Mouse (Mus musculus): ENCODE results near the gene Poc1b.

Gene Poc1b

GRCm38 (mm10) chr10:99115471-99116236 is 8.8 kb downstream of the Poc1b start:
- DNase-seq (ENCODE audit: low read depth, low spot score): no peak

DNA sequence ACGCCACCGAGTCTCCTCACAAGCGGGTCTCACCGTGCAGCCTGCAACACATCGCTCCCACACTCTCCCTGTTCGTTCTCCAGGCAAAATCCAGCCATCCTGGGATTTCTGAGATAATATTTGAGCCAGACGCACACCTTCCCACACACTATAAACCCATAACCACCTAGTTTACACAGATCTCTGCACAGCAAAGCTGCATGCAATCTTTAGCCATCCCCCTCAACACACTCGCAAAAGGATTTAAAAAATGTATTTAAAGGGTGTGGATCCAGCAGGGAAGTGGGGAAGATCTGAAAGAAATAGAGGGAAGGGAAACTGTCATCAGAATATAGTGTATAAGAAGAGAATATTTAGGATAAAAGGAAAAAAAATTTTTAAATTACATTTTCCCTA is 9.4 kb downstream of the Poc1b start:
- DNase-seq (ENCODE audit: low read depth, low spot score): no peak

DNA sequence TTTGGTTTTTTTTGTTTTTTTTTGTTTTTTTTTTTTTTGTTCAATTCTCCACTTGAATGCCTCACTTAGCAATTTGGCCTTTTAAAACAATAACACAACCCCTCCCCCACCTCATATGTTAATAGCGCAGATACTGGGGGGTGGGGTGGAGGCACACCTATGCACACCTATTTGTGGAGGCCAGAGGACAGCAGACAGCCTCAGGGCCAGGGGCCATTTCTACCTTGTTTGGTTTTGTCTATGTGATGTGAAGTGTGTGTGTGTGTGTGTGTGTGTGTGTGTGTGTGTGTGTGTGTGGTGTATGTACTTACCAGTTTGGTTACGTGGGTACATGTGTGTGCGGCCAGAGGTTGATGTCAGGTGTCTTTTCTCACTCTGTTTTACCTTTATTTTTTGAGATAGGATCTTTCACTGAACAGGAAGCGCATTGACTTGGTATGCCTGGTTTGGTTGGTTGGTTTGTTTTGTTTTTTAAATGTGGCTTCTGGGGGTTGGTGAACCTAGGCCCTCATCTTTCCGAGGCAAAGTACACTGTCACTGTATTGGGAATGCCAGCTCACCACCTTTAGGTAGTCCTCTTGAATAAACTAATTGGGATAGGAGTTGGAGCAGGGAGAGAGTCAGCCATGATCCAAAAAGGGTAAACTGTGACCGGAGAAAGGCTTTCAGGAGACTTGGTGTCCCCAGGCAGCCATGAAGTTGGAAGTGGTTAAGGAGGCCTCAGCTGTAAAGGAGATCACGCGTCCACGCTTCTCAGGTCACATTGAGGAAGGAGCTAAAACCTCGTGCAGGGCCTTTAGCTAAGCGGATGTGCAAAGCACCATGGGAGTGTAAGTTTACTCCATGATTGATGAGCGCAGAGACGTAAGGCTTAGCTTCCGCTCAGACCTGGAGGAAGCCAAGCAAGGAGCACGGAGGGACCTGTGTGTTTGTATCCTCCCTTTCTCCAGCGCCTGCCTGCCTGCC is 10.1 kb downstream of the Poc1b start:
- DNase-seq (ENCODE audit: low read depth, low spot score): no peak

GRCm38 (mm10) chr10:99117876-99118275 is 11.0 kb downstream of the Poc1b start:
- no peak for DNase-seq (ENCODE audit: low read depth, low spot score)

DNA sequence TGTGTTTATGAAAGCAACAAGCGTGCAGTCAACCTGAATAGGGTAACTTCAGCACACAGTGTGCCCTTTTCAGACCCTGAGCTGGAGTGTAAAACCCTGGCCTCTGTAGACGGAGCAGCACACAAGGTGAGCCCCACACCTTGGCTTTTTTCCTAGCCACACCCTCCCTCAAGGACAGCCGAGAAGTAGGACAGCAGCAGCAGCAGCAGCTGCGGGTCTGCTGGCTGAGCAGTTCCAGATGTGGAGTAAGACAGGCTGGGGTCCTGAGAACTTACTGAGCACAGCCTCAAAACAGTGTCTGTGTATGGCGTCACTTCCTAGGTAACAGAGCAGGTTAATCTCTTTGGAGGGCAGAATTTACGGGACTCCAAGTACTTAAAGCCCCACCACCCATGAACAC is 11.9 kb downstream of the Poc1b start:
- DNase-seq (ENCODE audit: low read depth, low spot score): no peak

DNA sequence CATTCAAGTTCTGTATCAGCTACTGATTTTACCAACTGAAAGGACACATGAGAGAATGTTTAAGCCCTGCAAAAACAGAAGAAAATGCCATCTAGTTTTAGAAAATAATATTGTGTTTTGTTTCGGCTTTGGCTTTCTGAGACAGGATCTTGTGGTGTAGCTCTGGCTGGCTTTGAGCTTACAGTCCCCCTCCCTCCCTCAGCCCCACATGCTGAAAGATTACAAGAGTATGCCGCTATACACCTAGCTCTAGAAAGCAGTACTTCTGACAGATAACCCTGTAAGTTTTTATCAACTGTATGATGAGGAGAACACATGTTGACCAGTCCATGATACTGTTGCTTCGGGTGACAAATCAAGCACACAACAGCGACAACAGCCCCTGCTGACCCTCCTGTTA is 12.6 kb downstream of the Poc1b start:
- DNase-seq (ENCODE audit: low read depth, low spot score): no peak

DNA sequence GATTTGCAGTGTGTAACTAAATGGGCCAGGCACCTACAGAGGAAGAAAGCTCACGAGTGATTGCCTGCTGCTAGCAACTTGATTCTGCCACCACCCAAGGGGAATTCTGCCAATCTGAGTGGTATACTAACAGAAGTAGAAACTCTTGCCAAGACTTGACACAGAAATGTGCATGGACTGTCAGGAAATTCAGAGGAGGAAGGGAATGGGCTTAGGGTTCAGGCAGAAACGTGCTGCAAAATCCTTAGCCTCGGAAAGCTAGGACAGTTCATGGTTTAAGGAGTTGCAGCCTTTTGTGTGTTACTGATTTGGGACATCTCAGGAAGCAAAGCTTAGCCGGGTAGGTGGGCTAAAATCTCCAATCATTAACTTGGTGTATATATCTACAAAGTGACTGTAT is 19.4 kb downstream of the Poc1b start, which contains the start of gene Phxr2:
Gene Phxr2 (minus strand): TSS at position 101 of the 400 bp plus-strand sequence.
- no peak for DNase-seq (ENCODE audit: low read depth, low spot score)

DNA sequence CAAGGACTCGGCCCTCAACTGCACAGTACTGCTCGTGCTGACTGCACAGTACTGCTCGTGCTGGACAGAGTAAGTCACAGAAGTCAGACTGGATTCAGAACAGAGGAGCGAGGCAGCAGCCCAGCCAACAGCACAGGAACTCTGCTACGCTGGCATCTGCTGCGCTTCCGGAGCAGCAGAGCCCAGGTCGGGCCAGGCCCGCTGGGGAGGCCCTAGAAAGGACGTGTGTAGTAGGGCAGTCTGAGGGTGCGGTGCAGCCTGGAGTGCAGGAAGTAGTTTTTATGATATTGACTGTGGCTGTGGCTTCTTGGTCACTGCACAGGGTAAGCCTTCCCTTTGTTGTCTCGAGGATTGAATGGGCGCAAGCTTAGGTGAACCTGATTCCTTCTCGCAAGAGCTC is 20.1 kb downstream of the Poc1b start:
- DNase-seq (ENCODE audit: low read depth, low spot score): no peak

GRCm38 (mm10) chr10:99127691-99128261 is 20.9 kb downstream of the Poc1b start:
- DNase-seq (ENCODE audit: low read depth, low spot score): no peak

- DNase-seq (ENCODE audit: low read depth, low spot score): peak; percentile 50
Observed at GRCm38 (mm10) chr10:99130611-99131010, 23.8 kb downstream of the Poc1b start.

DNA sequence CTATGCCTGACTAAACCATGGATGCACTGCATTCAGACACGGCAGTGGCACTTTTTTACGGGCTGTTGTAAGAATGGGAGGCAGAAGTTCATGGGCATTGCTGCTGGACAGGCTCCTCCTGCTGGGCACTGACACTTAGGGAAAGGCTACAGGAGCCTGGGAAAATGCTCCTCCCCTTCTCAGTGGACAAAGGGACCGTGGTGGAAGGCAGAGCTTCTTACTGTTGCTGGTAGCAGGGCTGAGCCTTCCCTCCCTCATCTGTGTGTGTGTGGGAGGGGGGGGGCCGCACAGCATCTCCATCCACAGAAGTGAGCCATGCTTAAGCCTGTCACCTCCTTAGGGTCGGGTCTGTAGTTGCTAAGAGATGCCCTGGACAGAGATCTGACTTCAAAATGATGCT is 24.5 kb downstream of the Poc1b start:
- DNase-seq (ENCODE audit: low read depth, low spot score): no peak

DNA sequence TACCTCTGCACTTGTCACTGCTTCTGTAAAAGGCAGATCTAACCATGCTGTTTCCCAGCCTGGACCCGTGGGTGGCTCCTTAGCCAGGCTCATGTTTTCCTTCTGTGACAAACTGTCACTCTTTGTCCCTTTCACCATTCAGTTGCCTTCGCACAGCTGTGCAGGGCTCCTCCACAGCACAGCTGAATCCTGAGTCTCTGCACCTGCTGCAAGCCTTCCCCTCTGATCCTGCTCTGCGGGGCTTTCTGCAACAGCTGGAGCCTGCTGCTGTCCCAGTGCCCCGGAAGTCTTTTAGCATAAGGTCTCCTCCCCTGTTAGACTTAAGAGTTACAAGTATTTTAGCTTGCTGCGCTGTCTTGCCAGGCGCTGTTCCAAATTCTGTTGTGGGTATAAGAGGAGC is 25.4 kb downstream of the Poc1b start:
- DNase-seq (ENCODE audit: low read depth, low spot score): no peak

DNA sequence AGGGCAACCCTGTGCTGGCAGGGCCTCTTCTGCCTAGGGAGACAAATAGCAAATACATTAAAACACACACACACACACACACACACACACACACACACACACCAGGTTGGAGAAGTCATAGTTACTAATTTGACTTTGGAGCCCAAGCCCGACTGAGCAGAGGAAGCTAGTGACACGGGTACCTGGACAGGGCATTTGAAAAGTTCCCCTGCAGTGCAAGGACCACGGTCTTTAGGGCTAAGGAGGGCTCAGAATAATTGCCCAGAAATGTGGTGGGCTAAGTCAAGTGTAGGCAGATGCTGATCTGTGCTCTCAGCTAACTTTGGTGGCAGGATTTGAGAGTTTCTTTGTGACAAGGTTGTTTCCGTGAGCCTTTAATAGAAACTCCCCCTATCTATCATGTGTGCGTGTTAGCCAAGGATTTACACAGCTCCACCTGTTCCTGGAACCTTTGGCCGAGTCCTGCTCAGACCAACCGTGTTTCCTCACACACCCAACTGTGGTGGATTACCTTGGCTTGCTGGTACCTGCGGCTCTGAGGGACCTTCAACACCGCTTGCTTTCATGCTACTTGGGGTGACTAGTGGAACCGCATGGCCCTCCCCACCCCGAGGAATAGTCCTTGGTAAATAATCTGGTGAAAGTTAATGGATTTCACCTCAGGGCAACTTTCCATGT is 25.9 kb downstream of the Poc1b start:
- DNase-seq (ENCODE audit: low read depth, low spot score): no peak

- no peak for DNase-seq (ENCODE audit: low read depth, low spot score)
Observed at GRCm38 (mm10) chr10:99133321-99133875, 26.6 kb downstream of the Poc1b start.

DNA sequence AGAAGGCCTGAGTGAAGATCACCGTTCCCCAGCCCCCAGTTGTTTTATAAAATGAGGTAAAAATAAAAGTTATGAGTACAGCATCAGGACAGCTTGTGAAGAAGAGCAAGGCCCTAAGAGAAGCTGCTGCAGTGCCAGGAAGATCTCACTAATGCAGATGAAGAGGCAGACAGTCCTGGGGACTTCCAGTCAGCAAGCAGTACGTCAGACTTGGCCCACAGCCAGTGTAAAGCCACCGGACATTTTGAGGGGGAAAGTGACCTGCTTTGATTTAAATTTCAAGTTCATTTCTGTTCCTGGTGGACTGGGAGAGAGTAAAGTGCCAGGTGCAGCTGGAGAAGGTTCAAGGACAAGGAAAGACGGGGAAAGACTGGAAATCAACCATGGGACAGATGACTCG is 29.5 kb downstream of the Poc1b start:
- no peak for DNase-seq (ENCODE audit: low read depth, low spot score)

GRCm38 (mm10) chr10:99145611-99146010 is 38.8 kb downstream of the Poc1b start:
- DNase-seq (ENCODE audit: low read depth, low spot score): no peak

GRCm38 (mm10) chr10:99146596-99146995 is 39.8 kb downstream of the Poc1b start:
- no peak for DNase-seq (ENCODE audit: low read depth, low spot score)

DNA sequence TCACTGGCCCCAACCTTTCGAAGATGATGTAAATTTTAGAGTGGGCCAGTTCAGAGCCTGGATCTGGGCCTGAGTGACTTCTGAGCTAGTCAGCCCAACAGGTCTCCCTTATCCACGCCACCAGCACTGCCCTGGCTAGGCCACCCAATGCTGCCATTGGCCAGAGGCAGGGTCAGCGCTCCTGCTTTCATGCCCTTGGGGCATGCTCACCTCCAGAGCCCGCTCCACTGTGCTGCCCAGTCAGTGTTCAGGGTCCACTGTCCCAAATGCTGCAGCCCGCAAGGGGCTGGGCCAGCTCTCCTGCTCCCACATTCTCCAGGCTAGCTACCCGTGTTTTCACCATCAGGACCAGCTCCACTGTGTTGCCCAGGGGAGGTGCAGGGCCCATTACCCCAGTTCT is 43.2 kb downstream of the Poc1b start:
- no peak for DNase-seq (ENCODE audit: low read depth, low spot score)

- no peak for DNase-seq (ENCODE audit: low read depth, low spot score)
Observed at GRCm38 (mm10) chr10:99151580-99151979, 44.7 kb downstream of the Poc1b start.

DNA sequence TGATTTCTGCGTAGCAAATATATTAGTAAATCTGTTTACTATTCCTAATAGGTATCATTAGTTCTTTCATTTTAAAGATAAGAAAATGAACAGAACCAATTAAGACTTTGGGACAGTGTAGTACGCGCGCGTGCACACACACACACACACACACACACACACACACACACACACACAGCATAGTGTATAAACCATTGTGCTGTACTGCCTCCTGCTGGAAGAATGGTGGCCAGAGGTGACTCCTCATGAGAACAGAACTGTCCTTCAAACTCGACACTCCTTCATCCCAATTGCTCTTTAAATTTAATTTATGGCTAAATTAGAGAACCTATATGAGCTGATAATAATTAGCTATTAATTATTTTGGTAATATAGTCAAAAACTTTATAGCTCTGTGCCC is 45.2 kb downstream of the Poc1b start:
- no peak for DNase-seq (ENCODE audit: low read depth, low spot score)

DNA sequence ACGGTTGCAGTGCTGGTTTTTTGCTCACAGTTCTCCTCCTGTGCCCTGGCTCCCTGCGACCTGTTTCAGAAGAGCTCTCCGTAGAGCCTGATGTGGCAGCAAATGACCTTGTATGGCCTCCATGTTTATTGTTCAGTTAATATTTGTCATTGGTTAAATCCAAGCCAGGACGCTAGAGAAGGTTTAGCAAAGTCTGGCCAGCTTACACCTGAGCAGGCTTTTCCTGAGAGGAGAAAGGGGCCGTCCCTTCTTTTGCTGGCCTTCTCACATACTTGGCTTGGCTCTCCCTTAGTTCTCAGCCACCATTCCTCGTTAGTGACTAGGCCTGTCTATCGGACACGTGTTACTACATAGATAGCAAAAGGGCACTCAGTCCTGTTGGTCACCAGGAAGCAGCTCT is 47.8 kb downstream of the Poc1b start:
- no peak for DNase-seq (ENCODE audit: low read depth, low spot score)
